25 mouse cellular contexts compared by ENCODE assay signal in genomic region chr1:77535905-77536304, GRCm38 (mm10). TPM values are rescaled to one million over a fixed set of nuclear protein-coding genes. Genes with fewer than 3 reads are reported as not detected.
DNase-seq lines count a peak whose midpoint lies in the region; ATAC-seq and TF ChIP-seq lines count a peak whose summit lies in the region.
"Had no signal": no experiment of that assay in that cellular context is flagged by ENCODE, and none has a peak within 500 bp of the region (broad histone marks: within the 10 kb centered on the region; RNA-seq: fewer than 3 reads in every experiment).

No protein-coding gene starts in this region.

- TF ChIP-seq EP300 in lung, postnatal 0 days (IDR thresholded peaks at IDR 0.05) = peak; percentile 78

- ATAC-seq in lung, postnatal 0 days = peak; percentile 81
- ATAC-seq in megakaryocyte progenitor cell, adult 5-6 weeks (replicated peaks; ENCODE audit: poor library complexity) = no peak
- ATAC-seq: CD4-positive, CD25-positive, alpha-beta regulatory T cell, adult 4 months; forebrain, embryonic 14.5 days; liver, embryonic 12.5 days had no signal

- no peaks in the 10 kb centered on the region for H3K27me3 ChIP-seq in lung, postnatal 0 days (replicated peaks; ENCODE audit: insufficient read depth, low read length)
- H3K27me3 ChIP-seq: liver, embryonic 12.5 days; midbrain, embryonic 12.5 days; stomach, embryonic 15.5 days had no signal

- no peaks in the 10 kb centered on the region for H3K36me3 ChIP-seq in lung, postnatal 0 days (ENCODE audit: insufficient read depth, low read length)
- H3K36me3 ChIP-seq: G1E; hindbrain, embryonic 10.5 days; liver, embryonic 12.5 days; midbrain, embryonic 12.5 days; stomach, embryonic 15.5 days had no signal

- no peaks in the 10 kb centered on the region for H3K4me1 ChIP-seq in lung, postnatal 0 days (ENCODE audit: insufficient read depth, low read depth, low read length)
- H3K4me1 ChIP-seq: liver, embryonic 12.5 days; stomach, embryonic 15.5 days had no signal

- H3K4me3 ChIP-seq in layer of hippocampus, adult 2 months = no peak overlapping the region
- H3K4me3 ChIP-seq in lung, postnatal 0 days (ENCODE audit: low read depth, low read length) = no peak overlapping the region
- H3K4me3 ChIP-seq: gastrocnemius, adult 2 months; heart, adult 2 months; hindbrain, embryonic 10.5 days; liver, embryonic 12.5 days; midbrain, embryonic 12.5 days; stomach, embryonic 15.5 days had no signal

- H3K4me2 ChIP-seq in lung, postnatal 0 days (replicated peaks; ENCODE audit: low read depth, low read length) = no peak overlapping the region
- H3K4me2 ChIP-seq: liver, embryonic 12.5 days; midbrain, embryonic 12.5 days; stomach, embryonic 15.5 days had no signal

- DNase-seq in layer of hippocampus, adult 2 months (ENCODE audit: low spot score in 2 of 2) = peak in 1 of 2 experiments; percentile 33
- DNase-seq in layer of hippocampus, postnatal 36 days = no peak
- DNase-seq in urinary bladder, postnatal 36 days (ENCODE audit: low spot score in 2 of 2) = peak; percentile 28 to 40
- DNase-seq in urinary bladder, postnatal 25 days (ENCODE audit: low spot score) = no peak
- DNase-seq in lung, postnatal 0 days (ENCODE audit: low spot score) = peak; percentile 64
- DNase-seq in telencephalon, adult 2 months (ENCODE audit: low read depth, low spot score) = peak; percentile 24
- no peak for DNase-seq in B cell, adult 2 months
- DNase-seq: adrenal gland, adult 8-10 months; cerebellum, adult 18-20 months; cerebellum, postnatal 36 days; gastrocnemius, adult 2 months; kidney, adult 2 months; kidney, postnatal 14 days; layer of hippocampus, adult 9-11 months; thymus, postnatal 14 days had no signal

- no peaks in the 10 kb centered on the region for H3K9me3 ChIP-seq in lung, postnatal 0 days (ENCODE audit: low read length)
- H3K9me3 ChIP-seq: hindbrain, embryonic 10.5 days; liver, embryonic 12.5 days; midbrain, embryonic 12.5 days; stomach, embryonic 15.5 days had no signal

- WGBS in lung, postnatal 0 days = 10% methylated on average over 5 of the region's 5 CpGs

- H3K9ac ChIP-seq in lung, postnatal 0 days (replicated peaks; ENCODE audit: low read depth) = no peak overlapping the region
- H3K9ac ChIP-seq: liver, embryonic 12.5 days; midbrain, embryonic 12.5 days; stomach, embryonic 15.5 days had no signal

- TF ChIP-seq CTCF in layer of hippocampus, adult 2 months (conservative IDR thresholded peaks at IDR 0.05) = no peak
- TF ChIP-seq CTCF in lung, postnatal 0 days (IDR thresholded peaks at IDR 0.05) = no peak

- peak overlapping the region; percentile 54; the same call in 1 of the 2 replicates for H3K27ac ChIP-seq in layer of hippocampus, adult 2 months
- no peak overlapping the region for H3K27ac ChIP-seq in lung, postnatal 0 days (ENCODE audit: low read length)
- H3K27ac ChIP-seq: gastrocnemius, adult 2 months; heart, adult 2 months; hindbrain, embryonic 10.5 days; liver, embryonic 12.5 days; macrophage; midbrain, embryonic 12.5 days; stomach, embryonic 15.5 days had no signal

RNA-seq across cellular contexts. Expression of gene Epha4, which starts 21.0 kb away (rescaled TPM):
- total RNA-seq in layer of hippocampus, adult 2 months (2021) = 100 to 1,000 TPM; 334 to 340 TPM
- total RNA-seq in layer of hippocampus, postnatal 36 days (2021) = 100 to 1,000 TPM; 298 to 325 TPM
- 9.5 and 9.6 TPM in 2 replicates for polyA plus RNA-seq in lung, postnatal 0 days (2015; fragmentation: Nextera tagmentation; extraction: Ambion mirVana)
- 0.07 TPM in 1 of 2 replicates, not detected in the other for total RNA-seq in megakaryocyte progenitor cell, adult 5-6 weeks (2015)
- 1.0 TPM in 1 of 2 replicates, not detected in the other for total RNA-seq in megakaryocyte progenitor cell, adult 5-6 weeks (2017)
- polyA plus RNA-seq: G1E, macrophage had no signal

Comparison
In these comparisons a context has a peak if more than half of its experiments do, and no peak if none do; other contexts are left out.
1. DNase-seq: peak in urinary bladder, postnatal 36 days (2 of 2), lung, postnatal 0 days (single experiment) and telencephalon, adult 2 months (single experiment); none in layer of hippocampus, postnatal 36 days (0 of 2), urinary bladder, postnatal 25 days (single experiment) and B cell, adult 2 months (0 of 2).
2. RNA of gene Epha4, which starts 21.0 kb away (total RNA-seq): 334 to 340 TPM in layer of hippocampus, adult 2 months and 298 to 325 TPM in layer of hippocampus, postnatal 36 days; 0.07 to 1.0 TPM in megakaryocyte progenitor cell, adult 5-6 weeks; every median in the first group is over 100 times any median in the second.